Mouse (Mus musculus) monocyte, adult 5-6 weeks (primary cell): ENCODE measurements around the gene Auts2. TPM values are rescaled to one million over a fixed set of nuclear protein-coding genes. Genes with fewer than 3 reads are reported as not detected.

Source experiments
- ATAC-seq: fragments of 153-309, 156-312 bp; replicated peaks from 2 replicates; pipeline ENCODE4 v1.8.0; 2017; ENCODE audit warnings: mild to moderate bottlenecking; ENCODE audit not compliant: low TSS enrichment, insufficient number of reproducible peaks, severe bottlenecking, poor library complexity, low FRiP score
- total RNA-seq: library from RNA; stranded (forward); fragments of 200-1000, 200-491, 200-594 nt; gene quantifications from 3 replicates; pipeline ENCODE4 v1.2.3, GENCODE M21; 2017

Auts2 gene
- total RNA-seq, 1 experiment from 2014 or later: not detected

GRCm38 (mm10) chr5:132504893-132505292 is 38.3 kb downstream of the Auts2 start:
- no peak for ATAC-seq

- no peak for ATAC-seq
These were observed 39.7 kb downstream of the Auts2 start for GRCm38 (mm10) chr5:132503431-132503830.

- ATAC-seq: no peak
These were observed 41.1 kb downstream of the Auts2 start for GRCm38 (mm10) chr5:132502036-132502435.

- ATAC-seq: no peak
These were observed 42.3 kb downstream of the Auts2 start for GRCm38 (mm10) chr5:132500817-132501231.

- no peak for ATAC-seq
These were observed 44.2 kb downstream of the Auts2 start for GRCm38 (mm10) chr5:132498896-132499295.

GRCm38 (mm10) chr5:132498045-132498444 is 45.1 kb downstream of the Auts2 start:
- ATAC-seq: no peak

GRCm38 (mm10) chr5:132492793-132493192 is 50.4 kb downstream of the Auts2 start:
- no peak for ATAC-seq

- no peak for ATAC-seq
These were observed 51.1 kb downstream of the Auts2 start for GRCm38 (mm10) chr5:132492040-132492439.

GRCm38 (mm10) chr5:132491508-132491907 is 51.6 kb downstream of the Auts2 start:
- no peak for ATAC-seq

- no peak for ATAC-seq
These were observed 52.8 kb downstream of the Auts2 start for GRCm38 (mm10) chr5:132490326-132490725.

- no peak for ATAC-seq
These were observed 53.3 kb downstream of the Auts2 start for GRCm38 (mm10) chr5:132489736-132490313.

- ATAC-seq: no peak
These were observed 56.3 kb downstream of the Auts2 start for GRCm38 (mm10) chr5:132486831-132487230.

- no peak for ATAC-seq
These were observed 57.1 kb downstream of the Auts2 start for GRCm38 (mm10) chr5:132485994-132486393.

- ATAC-seq: no peak
These were observed 57.7 kb downstream of the Auts2 start for GRCm38 (mm10) chr5:132485448-132485847.

GRCm38 (mm10) chr5:132481476-132481875 is 61.7 kb downstream of the Auts2 start:
- no peak for ATAC-seq

GRCm38 (mm10) chr5:132480461-132480860 is 62.7 kb downstream of the Auts2 start:
- no peak for ATAC-seq

GRCm38 (mm10) chr5:132479227-132479857 is 63.8 kb downstream of the Auts2 start:
- ATAC-seq: no peak

GRCm38 (mm10) chr5:132477533-132477932 is 65.6 kb downstream of the Auts2 start:
- no peak for ATAC-seq

- no peak for ATAC-seq
These were observed 70.2 kb downstream of the Auts2 start for GRCm38 (mm10) chr5:132472905-132473321.

- no peak for ATAC-seq
These were observed 70.8 kb downstream of the Auts2 start for GRCm38 (mm10) chr5:132472184-132472829.
